Mouse (Mus musculus): ENCODE results near the gene Cfap52.

Cfap52 gene

DNA sequence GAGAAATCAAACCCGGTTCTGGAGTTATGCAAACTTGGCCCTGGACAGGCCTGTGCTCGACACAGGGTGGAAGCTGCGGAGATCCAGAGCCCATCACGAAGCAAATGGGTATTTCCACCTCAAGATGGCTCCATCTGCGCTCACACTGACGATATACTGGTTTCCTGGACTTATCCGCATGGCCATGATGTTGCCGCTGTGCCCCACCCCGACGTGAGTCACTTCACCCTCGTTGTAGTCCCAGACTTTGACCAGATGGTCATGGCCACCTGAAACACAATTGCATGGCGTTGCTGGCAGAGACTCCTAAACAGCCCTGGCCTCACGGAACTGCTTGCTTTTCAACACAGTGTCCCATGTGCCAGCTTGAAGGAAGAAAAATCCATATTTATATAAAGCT is 40.5 kb downstream of the Cfap52 start:
- no peak for DNase-seq

DNA sequence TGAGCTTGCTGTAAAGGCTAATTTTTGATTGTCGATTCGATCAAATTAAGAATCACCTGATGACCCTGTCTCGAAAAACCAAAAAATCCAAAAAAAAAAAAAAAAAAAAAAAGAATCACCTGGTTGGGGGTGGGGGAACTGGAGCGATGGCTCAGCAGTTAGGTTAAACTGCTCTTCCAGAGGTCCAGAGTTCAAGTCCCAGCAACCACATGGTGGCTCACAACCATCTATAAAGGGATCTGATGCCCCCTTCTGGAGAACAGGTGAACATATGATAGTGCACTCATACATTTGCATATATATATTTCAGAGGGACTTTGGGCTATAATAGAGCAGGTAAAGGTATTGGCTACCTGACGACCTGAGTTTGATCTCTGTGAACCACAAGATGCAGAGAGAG is 41.7 kb downstream of the Cfap52 start:
- no peak for DNase-seq

DNA sequence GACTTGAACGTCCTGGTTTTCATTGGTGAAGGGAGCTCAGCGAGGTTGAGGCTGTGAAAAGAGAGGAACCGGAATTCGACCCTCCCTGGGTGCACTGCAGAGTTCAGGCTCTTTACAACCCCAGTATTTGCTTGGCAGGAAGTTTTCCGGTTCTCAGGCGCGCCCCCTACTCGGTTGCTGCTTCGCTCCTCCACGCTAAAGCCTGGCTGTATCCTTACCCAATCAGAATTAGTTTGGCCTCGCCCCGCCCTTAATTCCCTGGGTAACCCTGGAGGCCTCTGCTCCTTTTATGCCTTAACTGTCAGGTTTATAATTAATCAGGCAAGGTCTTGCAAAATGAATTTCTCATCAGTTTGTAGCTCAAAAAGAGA is 42.7 kb downstream of the Cfap52 start:
- peak; percentile 86 for DNase-seq

DNA sequence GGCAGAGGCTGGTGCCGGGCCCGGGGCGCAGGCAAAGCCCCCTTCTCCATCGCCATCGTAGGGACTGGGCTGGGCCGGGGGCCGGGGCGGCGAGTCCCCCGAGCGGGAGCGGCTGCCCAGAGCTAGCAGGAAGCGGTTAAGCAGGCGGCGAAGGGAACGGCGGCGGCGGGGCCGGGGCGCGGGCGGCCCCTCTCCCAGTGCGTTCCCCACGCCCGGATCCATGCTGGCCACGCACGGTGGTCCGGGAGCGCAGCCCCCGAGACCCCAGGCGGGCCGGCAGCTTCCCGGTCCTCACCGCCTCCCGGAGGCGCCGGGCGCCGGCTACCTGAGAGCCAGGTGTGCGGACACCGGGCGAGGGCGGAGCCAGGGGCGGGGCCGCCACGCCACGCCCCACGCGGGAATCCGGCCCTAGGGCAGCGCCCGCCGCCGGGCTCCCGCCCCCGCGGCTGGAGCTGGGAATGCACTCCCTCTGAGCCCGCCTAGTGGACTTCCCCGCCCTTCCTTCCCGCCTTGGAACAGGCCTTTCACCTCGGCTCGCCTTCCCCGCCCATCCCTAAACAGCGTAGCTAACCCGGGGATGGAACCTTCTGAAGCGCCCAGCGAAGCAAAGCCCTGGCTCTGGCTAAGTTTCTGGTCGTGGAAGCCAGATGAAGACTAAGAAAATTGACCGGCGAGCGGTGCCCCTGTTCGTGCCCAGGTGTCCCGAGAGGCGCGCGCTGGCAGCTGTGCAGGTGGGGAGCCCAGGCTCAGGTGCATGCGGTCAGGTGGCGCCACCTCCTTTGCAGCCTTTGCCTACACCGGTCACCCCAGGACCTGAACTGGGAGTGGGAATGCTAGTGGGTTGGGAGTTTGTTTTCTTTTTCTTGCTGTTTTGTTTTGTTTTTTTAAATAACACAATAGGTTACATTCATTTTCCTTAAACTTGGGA is 43.4 kb downstream of the Cfap52 start, which contains the start of gene Usp43:
TSS of gene Usp43 (minus strand) at position 327 of the 928 bp plus-strand sequence.
- peak; percentile 38 for DNase-seq

DNA sequence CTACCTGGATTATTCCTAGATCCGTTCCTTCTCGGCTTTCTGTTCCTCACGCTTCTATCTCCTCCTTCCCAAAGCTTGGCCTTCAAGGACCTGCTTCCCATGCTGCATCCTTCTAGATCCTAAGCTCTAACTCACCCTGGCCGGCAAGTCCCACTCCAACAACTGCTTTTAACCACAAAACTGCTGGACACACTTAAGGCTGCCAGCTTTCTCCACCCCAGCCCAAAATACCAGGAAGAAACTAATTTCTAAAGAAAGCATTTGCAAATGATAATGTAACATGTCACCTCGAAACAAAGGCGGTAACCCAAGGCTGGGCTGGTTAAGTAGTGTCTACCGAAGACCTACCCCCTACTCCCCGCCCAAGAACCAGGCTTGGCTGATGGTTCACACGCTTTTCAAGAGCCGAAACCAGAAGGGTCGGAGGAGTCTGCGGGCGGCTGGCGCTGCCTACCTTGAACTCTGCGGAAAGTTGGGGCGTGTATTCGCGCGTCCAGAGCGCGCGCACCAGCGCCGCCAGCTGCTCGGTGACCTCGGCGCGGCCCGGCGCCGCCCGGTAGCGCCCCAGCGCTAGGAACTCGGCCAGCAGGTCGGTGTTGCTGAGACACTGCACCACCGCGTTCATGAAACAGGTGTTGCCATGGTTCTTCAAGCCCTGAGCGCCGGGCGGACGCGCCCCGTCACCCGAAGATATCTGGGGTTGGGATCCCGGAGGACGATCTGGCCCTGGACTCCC is 44.2 kb downstream of the Cfap52 start:
- DNase-seq: peak; percentile 32

DNA sequence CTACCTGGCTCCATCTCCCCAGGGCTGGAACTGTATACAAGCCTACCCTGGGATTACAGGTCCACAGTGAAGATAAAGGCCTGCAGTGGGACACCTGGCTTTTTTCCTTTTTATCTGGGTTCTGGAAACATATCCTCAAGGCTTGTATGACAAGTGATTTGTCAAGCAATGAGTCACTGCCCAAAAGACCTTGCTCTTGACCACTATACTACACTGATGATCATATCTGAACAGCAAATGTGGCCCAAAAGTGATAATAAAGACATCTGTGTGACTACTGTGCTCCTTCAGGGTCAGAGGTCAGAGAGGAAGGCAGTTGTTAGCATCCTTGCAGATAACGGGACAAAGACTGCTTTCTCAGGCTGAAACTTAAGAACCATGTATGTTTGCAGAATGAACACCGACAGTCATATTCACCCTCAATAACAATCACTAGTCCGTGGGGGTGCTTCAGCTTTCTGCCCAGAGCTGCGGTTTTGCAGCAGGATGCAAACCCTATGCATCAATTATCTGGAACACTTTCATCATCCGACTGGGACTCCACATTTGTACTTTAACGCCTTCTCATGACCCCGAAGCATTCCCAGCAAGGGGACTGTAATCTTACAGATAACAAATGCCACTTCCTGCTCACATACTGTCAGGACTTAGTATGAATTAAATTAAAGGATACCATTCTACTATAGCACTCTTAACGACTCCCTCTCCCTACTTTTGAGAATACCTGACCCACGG is 45.1 kb downstream of the Cfap52 start:
- no peak for DNase-seq

DNA sequence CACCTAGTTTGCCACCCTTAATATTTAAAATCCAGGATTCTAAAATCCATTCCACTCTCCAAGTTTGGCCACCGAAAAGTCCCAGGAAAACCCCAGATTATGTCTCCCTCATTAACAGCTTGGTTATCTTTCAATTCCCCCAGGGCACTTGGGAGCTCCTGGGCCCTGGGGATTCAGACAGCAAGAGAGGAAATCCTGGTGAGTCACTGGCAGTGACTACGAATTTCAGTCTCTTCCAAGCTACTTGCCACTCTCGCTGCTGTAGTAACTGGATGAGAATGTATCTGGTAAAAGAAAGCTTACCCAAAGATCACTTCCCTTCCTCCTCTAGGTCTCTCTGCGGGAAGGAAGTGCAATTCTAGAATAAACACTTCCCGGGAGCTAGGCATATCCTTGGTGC is 45.9 kb downstream of the Cfap52 start:
- no peak for DNase-seq

DNA sequence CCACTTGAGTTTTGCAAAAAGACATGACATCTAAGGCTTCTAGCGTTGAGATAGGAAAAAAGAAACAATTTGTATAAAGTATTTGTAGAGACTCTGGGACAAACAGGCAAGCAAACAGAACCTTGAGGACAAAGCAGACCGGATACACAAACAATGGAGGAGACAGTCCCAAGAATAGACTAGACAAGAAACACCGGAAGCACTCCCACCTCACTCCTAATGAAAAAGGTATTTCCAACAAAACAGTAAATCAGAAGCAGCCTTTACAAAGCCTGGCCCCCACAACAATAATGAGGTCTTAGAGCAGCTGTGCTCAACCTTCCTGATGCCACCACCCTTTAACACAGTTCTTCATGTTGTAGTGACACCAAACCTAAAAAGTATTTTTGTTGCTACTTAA is 48.3 kb downstream of the Cfap52 start:
- no peak for DNase-seq

DNA sequence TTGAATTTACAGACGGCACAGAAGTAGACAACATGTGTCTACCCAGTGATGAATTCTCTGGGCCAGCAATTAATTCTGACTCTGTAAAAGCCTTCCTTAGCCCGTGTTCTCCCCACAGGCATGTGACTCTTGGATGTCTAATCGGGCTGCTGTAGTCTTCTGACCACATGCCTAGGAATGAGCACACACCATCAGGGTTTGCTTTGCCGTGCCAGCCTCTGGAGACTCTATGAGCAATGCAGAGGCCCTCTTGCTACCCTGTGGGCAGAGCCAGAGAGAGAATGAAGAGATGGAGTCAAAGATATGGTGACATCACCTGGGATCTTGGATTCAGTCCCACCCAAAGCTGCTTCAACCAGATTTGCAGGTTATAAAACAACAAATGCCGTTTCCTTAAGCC is 54.4 kb downstream of the Cfap52 start:
- no peak for DNase-seq

DNA sequence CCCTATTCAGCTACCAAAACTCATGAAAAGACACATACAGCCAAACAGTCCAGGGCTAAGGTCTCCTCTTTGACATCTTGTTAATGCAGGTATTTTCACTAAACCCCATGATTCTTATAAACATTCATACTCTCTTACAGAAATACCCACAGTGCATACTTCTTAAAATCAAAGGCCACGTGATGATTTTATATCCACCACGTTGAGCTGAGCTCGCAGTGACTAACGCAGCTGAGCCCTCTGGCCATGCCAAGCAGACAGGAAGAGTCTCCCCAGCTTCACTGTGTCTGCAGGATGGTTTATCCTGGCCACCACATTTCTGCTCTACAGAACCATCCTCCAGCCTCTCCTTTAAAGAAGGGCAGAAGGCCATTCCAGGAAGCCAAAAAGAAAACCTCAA is 61.7 kb downstream of the Cfap52 start:
- no peak for DNase-seq

DNA sequence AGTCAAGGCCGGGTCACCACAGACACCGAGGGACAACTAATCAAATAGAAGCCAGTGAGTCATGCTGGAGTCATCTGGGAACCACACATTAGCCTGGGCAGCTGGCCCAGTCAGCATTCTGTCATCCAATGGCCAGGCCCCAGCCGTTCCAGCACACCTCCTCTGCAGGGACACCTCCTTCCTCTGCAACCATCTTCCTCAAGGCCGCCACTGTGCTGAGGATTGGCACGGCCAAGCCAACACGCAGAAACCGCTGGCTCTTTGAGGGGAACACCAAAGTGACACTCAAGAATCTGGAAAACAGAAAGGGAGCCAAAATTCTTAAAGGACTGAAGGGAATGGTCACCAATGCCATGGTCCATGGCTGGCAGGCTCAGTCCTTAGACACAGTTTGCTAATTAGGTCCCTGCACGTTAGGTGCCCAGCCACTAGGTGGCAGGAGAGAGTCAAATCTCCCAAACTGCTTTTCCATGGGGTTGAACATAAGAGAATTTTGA is 68.3 kb downstream of the Cfap52 start:
- peak; percentile 52 for DNase-seq

DNA sequence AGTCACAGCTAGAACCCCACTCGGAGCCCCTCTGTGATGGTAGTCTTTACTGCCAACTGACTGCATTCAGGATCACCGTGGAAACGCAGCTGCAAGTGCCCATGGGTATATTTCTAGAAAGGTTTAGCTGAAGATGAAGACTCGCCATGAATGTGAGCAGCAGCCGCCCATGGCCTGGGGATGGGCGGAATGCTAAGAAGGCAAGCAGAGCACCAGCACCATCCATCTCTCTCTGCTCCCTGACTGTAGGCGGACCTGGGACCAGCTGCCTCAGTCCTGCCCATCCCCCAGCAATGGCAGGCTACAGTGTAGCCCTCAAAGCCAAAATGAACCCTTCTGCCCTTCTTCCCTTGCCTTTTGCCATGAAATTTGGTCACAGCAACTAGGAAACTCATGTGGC is 69.8 kb downstream of the Cfap52 start:
- no peak for DNase-seq

DNA sequence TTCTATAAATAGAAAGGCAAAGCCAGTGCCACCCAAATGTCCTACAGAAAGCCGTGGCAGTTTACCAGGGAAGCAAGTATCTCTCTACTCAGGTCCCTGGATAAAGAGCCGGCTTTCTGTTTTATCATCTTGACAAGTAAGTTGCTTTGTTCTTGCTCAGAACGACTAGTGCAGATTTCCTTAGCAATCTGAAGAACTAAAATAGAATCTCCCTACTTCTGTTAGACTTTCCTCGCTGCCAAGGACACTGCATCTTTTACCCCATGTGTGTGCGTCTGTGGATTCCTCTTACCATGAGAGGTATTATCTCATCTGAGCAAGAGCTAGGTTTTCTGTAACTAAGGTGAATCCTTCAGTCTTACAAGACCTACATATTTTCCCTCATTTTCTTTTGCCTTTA is 76.9 kb downstream of the Cfap52 start:
- no peak for DNase-seq

DNA sequence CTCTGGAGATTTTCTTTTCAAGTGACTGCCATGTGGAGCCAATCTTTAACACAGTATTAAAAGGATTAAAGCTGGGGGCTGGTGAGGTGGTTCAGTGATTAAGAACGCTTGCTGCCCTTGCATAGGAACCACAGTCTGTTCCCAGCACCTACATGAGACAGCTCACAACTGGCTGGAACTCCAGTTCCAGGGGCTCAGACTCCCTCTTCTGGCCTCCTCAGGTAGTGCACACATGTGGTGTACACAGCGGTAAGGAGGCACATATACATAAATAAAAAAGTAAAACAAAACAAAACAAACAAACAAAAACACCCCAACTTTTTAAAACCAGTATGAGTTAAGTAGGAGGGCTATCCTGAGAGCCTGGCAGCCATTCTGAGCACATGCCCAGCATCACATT is 79.5 kb downstream of the Cfap52 start:
- DNase-seq: no peak
